Mouse (Mus musculus): ENCODE data around the gene Pcdh9. TPM values are rescaled to one million over a fixed set of nuclear protein-coding genes. Genes with fewer than 3 reads are reported as not detected.

Pcdh9 gene
- polyA plus RNA-seq, 1 experiment from 2014 or later: 24.1 TPM

GRCm38 (mm10) chr14:93553771-93554170 lies 336.7 kb downstream of the Pcdh9 start:
- H3K27me3 ChIP-seq (ENCODE audit: control insufficient read depth, insufficient read depth, low read length): no peaks in the 10 kb centered on the region
- no peak overlapping the region for H3K9ac ChIP-seq (ENCODE audit: low read length)
- H3K36me3 ChIP-seq (ENCODE audit: control insufficient read depth, insufficient read depth, low read length): no peaks in the 10 kb centered on the region
- no peak overlapping the region for H3K4me3 ChIP-seq (replicated peaks; ENCODE audit: low read length)
- H3K27ac ChIP-seq (ENCODE audit: low read length): no peak overlapping the region
- no peaks in the 10 kb centered on the region for H3K9me3 ChIP-seq (replicated peaks; ENCODE audit: control insufficient read depth, low read length)
- no peaks in the 10 kb centered on the region for H3K4me1 ChIP-seq (ENCODE audit: control insufficient read depth, insufficient read depth, low read length)
- H3K4me2 ChIP-seq (ENCODE audit: low read depth, low read length): no peak overlapping the region
- no peak for ATAC-seq (ENCODE audit: insufficient read depth, low FRiP score)
- WGBS: 75% methylated on average over 3 of the region's 3 CpGs

- 65% methylated on average over 6 of the region's 6 CpGs for WGBS
- Histone ChIP-seq H3K4me2 (ENCODE audit: low read depth, low read length) (no peak overlapping the region), H3K9me3 (replicated peaks; ENCODE audit: control insufficient read depth, low read length) (no peaks in the 10 kb centered on the region), H3K27me3 (ENCODE audit: control insufficient read depth, insufficient read depth, low read length) (no peaks in the 10 kb centered on the region), H3K4me1 (ENCODE audit: control insufficient read depth, insufficient read depth, low read length) (no peaks in the 10 kb centered on the region), H3K9ac (ENCODE audit: low read length) (no peak overlapping the region), H3K27ac (ENCODE audit: low read length) (no peak overlapping the region), H3K36me3 (ENCODE audit: control insufficient read depth, insufficient read depth, low read length) (no peaks in the 10 kb centered on the region), H3K4me3 (replicated peaks; ENCODE audit: low read length) (no peak overlapping the region)
- no peak for ATAC-seq (ENCODE audit: insufficient read depth, low FRiP score)
These were observed 344.9 kb downstream of the Pcdh9 start for GRCm38 (mm10) chr14:93545575-93545974.

- WGBS: 73% methylated on average over 11 of the region's 11 CpGs
- H3K4me1 ChIP-seq (ENCODE audit: control insufficient read depth, insufficient read depth, low read length): no peaks in the 10 kb centered on the region
- no peak overlapping the region for H3K4me3 ChIP-seq (replicated peaks; ENCODE audit: low read length)
- no peaks in the 10 kb centered on the region for H3K9me3 ChIP-seq (replicated peaks; ENCODE audit: control insufficient read depth, low read length)
- no peak overlapping the region for H3K9ac ChIP-seq (ENCODE audit: low read length)
- H3K27me3 ChIP-seq (ENCODE audit: control insufficient read depth, insufficient read depth, low read length): no peaks in the 10 kb centered on the region
- ATAC-seq (ENCODE audit: insufficient read depth, low FRiP score): no peak
- H3K4me2 ChIP-seq (ENCODE audit: low read depth, low read length): no peak overlapping the region
- H3K27ac ChIP-seq (ENCODE audit: low read length): no peak overlapping the region
- no peaks in the 10 kb centered on the region for H3K36me3 ChIP-seq (ENCODE audit: control insufficient read depth, insufficient read depth, low read length)
These were observed 346.4 kb downstream of the Pcdh9 start for GRCm38 (mm10) chr14:93543970-93544627.

GRCm38 (mm10) chr14:93543561-93543960 lies 346.9 kb downstream of the Pcdh9 start:
- ATAC-seq (ENCODE audit: insufficient read depth, low FRiP score): no peak
- H3K27ac ChIP-seq (ENCODE audit: low read length): no peak overlapping the region
- H3K9me3 ChIP-seq (replicated peaks; ENCODE audit: control insufficient read depth, low read length): no peaks in the 10 kb centered on the region
- no peaks in the 10 kb centered on the region for H3K4me1 ChIP-seq (ENCODE audit: control insufficient read depth, insufficient read depth, low read length)
- H3K27me3 ChIP-seq (ENCODE audit: control insufficient read depth, insufficient read depth, low read length): no peaks in the 10 kb centered on the region
- 80% methylated on average over 3 of the region's 3 CpGs for WGBS
- H3K9ac ChIP-seq (ENCODE audit: low read length): no peak overlapping the region
- no peak overlapping the region for H3K4me3 ChIP-seq (replicated peaks; ENCODE audit: low read length)
- no peaks in the 10 kb centered on the region for H3K36me3 ChIP-seq (ENCODE audit: control insufficient read depth, insufficient read depth, low read length)
- H3K4me2 ChIP-seq (ENCODE audit: low read depth, low read length): no peak overlapping the region

GRCm38 (mm10) chr14:93534928-93535327 lies 355.6 kb downstream of the Pcdh9 start:
- no peak overlapping the region for H3K9ac ChIP-seq (ENCODE audit: low read length)
- no peak overlapping the region for H3K4me3 ChIP-seq (replicated peaks; ENCODE audit: low read length)
- no peaks in the 10 kb centered on the region for H3K4me1 ChIP-seq (ENCODE audit: control insufficient read depth, insufficient read depth, low read length)
- ATAC-seq (ENCODE audit: insufficient read depth, low FRiP score): no peak
- no peak overlapping the region for H3K27ac ChIP-seq (ENCODE audit: low read length)
- WGBS: 77% methylated on average over 4 of the region's 4 CpGs
- no peaks in the 10 kb centered on the region for H3K9me3 ChIP-seq (replicated peaks; ENCODE audit: control insufficient read depth, low read length)
- no peak overlapping the region for H3K4me2 ChIP-seq (ENCODE audit: low read depth, low read length)
- H3K27me3 ChIP-seq (ENCODE audit: control insufficient read depth, insufficient read depth, low read length): no peaks in the 10 kb centered on the region
- H3K36me3 ChIP-seq (ENCODE audit: control insufficient read depth, insufficient read depth, low read length): no peaks in the 10 kb centered on the region

GRCm38 (mm10) chr14:93523430-93523829 lies 367.0 kb downstream of the Pcdh9 start:
- no peak for ATAC-seq (ENCODE audit: insufficient read depth, low FRiP score)

GRCm38 (mm10) chr14:93520166-93520565 lies 370.3 kb downstream of the Pcdh9 start:
- no peak overlapping the region for H3K4me2 ChIP-seq (ENCODE audit: low read depth, low read length)
- WGBS: 70% methylated on average over 5 of the region's 5 CpGs

More at GRCm38 (mm10) chr14:93523430-93523829, 367.0 kb downstream of the Pcdh9 start:
- H3K4me2 ChIP-seq (ENCODE audit: low read depth, low read length): no peak overlapping the region
- H3K9me3 ChIP-seq (replicated peaks; ENCODE audit: control insufficient read depth, low read length): no peaks in the 10 kb centered on the region
- no peak overlapping the region for H3K27ac ChIP-seq (ENCODE audit: low read length)
- H3K36me3 ChIP-seq (ENCODE audit: control insufficient read depth, insufficient read depth, low read length): no peaks in the 10 kb centered on the region
- H3K9ac ChIP-seq (ENCODE audit: low read length): no peak overlapping the region
- no peaks in the 10 kb centered on the region for H3K27me3 ChIP-seq (ENCODE audit: control insufficient read depth, insufficient read depth, low read length)
- no peak overlapping the region for H3K4me3 ChIP-seq (replicated peaks; ENCODE audit: low read length)
- no peaks in the 10 kb centered on the region for H3K4me1 ChIP-seq (ENCODE audit: control insufficient read depth, insufficient read depth, low read length)
- WGBS: 61% methylated on average over 8 of the region's 8 CpGs

GRCm38 (mm10) chr14:93516679-93517078 lies 373.8 kb downstream of the Pcdh9 start:
- ATAC-seq (ENCODE audit: insufficient read depth, low FRiP score): no peak
- Histone ChIP-seq H3K27me3 (ENCODE audit: control insufficient read depth, insufficient read depth, low read length) (no peaks in the 10 kb centered on the region), H3K4me1 (ENCODE audit: control insufficient read depth, insufficient read depth, low read length) (no peaks in the 10 kb centered on the region), H3K36me3 (ENCODE audit: control insufficient read depth, insufficient read depth, low read length) (no peaks in the 10 kb centered on the region), H3K9ac (ENCODE audit: low read length) (no peak overlapping the region), H3K9me3 (replicated peaks; ENCODE audit: control insufficient read depth, low read length) (no peaks in the 10 kb centered on the region), H3K4me2 (ENCODE audit: low read depth, low read length) (no peak overlapping the region), H3K4me3 (replicated peaks; ENCODE audit: low read length) (no peak overlapping the region), H3K27ac (ENCODE audit: low read length) (no peak overlapping the region)
- 85% methylated on average over 3 of the region's 3 CpGs for WGBS

More at GRCm38 (mm10) chr14:93520166-93520565, 370.3 kb downstream of the Pcdh9 start:
- H3K9ac ChIP-seq (ENCODE audit: low read length): no peak overlapping the region
- no peaks in the 10 kb centered on the region for H3K4me1 ChIP-seq (ENCODE audit: control insufficient read depth, insufficient read depth, low read length)
- no peaks in the 10 kb centered on the region for H3K36me3 ChIP-seq (ENCODE audit: control insufficient read depth, insufficient read depth, low read length)
- ATAC-seq (ENCODE audit: insufficient read depth, low FRiP score): no peak
- no peak overlapping the region for H3K4me3 ChIP-seq (replicated peaks; ENCODE audit: low read length)
- no peak overlapping the region for H3K27ac ChIP-seq (ENCODE audit: low read length)
- H3K27me3 ChIP-seq (ENCODE audit: control insufficient read depth, insufficient read depth, low read length): no peaks in the 10 kb centered on the region
- H3K9me3 ChIP-seq (replicated peaks; ENCODE audit: control insufficient read depth, low read length): no peaks in the 10 kb centered on the region

GRCm38 (mm10) chr14:93506107-93506506 lies 384.4 kb downstream of the Pcdh9 start:
- Histone ChIP-seq H3K27ac (ENCODE audit: low read length) (no peak overlapping the region), H3K9me3 (replicated peaks; ENCODE audit: control insufficient read depth, low read length) (no peaks in the 10 kb centered on the region), H3K4me1 (ENCODE audit: control insufficient read depth, insufficient read depth, low read length) (no peaks in the 10 kb centered on the region), H3K9ac (ENCODE audit: low read length) (no peak overlapping the region), H3K36me3 (ENCODE audit: control insufficient read depth, insufficient read depth, low read length) (no peaks in the 10 kb centered on the region), H3K4me3 (replicated peaks; ENCODE audit: low read length) (no peak overlapping the region), H3K4me2 (ENCODE audit: low read depth, low read length) (no peak overlapping the region), H3K27me3 (ENCODE audit: control insufficient read depth, insufficient read depth, low read length) (no peaks in the 10 kb centered on the region)
- ATAC-seq (ENCODE audit: insufficient read depth, low FRiP score): no peak

Measured in stomach, embryonic 16.5 days (tissue).